Mouse (Mus musculus) hindbrain, embryonic 11.5 days (tissue): ENCODE measurements around the gene Mindy4. TPM values are rescaled to one million over a fixed set of nuclear protein-coding genes. Genes with fewer than 3 reads are reported as not detected.
"Not testable (repeated sequence)": the region's sequence is repeated elsewhere in the genome, so short reads cannot be mapped to it uniquely, and the experiment has no call there.

Experiments
- ATAC-seq: fragments of 200-750 bp; cut with Nextera tagmentation; 2 replicates; pipeline ENCODE4 v1.8.0; 2017; ENCODE audit warnings: mild to moderate bottlenecking, moderate TSS enrichment, moderate library complexity; ENCODE audit not compliant: low FRiP score
- DNase-seq: peaks from one replicate; pipeline ENCODE4 v3.0.0-alpha.2; 2015; ENCODE audit warnings: low spot score
- H3K27ac ChIP-seq: fragments of 300-500 bp; sonication (generic); 2 replicates; pipeline ENCODE4 v1.5.1; 2014; ENCODE audit warnings: mild to moderate bottlenecking, low read depth, low read length
- H3K27me3 ChIP-seq: fragments of 300-500 bp; sonication (generic); 2 replicates; pipeline ENCODE4 v1.6.1; 2014; ENCODE audit warnings: mild to moderate bottlenecking, low read length, moderate library complexity, mixed read lengths; ENCODE audit not compliant: control insufficient read depth, insufficient read depth
- H3K36me3 ChIP-seq: fragments of 300-500 bp; sonication (generic); 2 replicates; pipeline ENCODE4 v1.6.1; 2014; ENCODE audit warnings: mild to moderate bottlenecking, low read length, moderate library complexity, mixed read lengths; ENCODE audit not compliant: control insufficient read depth, insufficient read depth
- H3K4me1 ChIP-seq: fragments of 300-500 bp; sonication (generic); replicated peaks from 2 replicates; pipeline ENCODE4 v1.6.1; 2014; ENCODE audit warnings: low read length, mixed read lengths; ENCODE audit not compliant: control insufficient read depth, insufficient read depth
- H3K4me2 ChIP-seq: fragments of 300-500 bp; sonication (generic); replicated peaks from 2 replicates; pipeline ENCODE4 v1.6.1; 2014; ENCODE audit warnings: mild to moderate bottlenecking, low read depth, low read length
- H3K4me3 ChIP-seq: fragments of 300-500 bp; sonication (generic); 2 replicates; pipeline ENCODE4 v1.5.1; 2014; ENCODE audit warnings: low read depth, low read length
- H3K9ac ChIP-seq: fragments of 300-500 bp; sonication (generic); 2 replicates; pipeline ENCODE4 v1.6.1; 2014; ENCODE audit warnings: low read depth, low read length
- H3K9me3 ChIP-seq: fragments of 300-500 bp; sonication (generic); 2 replicates; pipeline ENCODE4 v1.6.1; 2016; ENCODE audit warnings: low read length; ENCODE audit not compliant: control insufficient read depth
- WGBS: fragments of 180-500 bp; shearing (Covaris S2); extraction: QIAGEN DNeasy Blood & Tissue Kit; methylation state at CpG from one replicate; pipeline ENCODE4 v1.1.7; 2014; 5-methylcytosine and 5-hydroxymethylcytosine counted together
- polyA plus RNA-seq: library from polyadenylated mRNA; unstranded; fragments of >200 nt; fragmentation: Nextera tagmentation; extraction: Ambion mirVana; gene quantifications from 2 replicates; pipeline ENCODE4 v1.2.1, GENCODE M21; 2014

Gene Mindy4
- polyA plus RNA-seq, 1 experiment from 2014 or later: 12.6 TPM

DNA sequence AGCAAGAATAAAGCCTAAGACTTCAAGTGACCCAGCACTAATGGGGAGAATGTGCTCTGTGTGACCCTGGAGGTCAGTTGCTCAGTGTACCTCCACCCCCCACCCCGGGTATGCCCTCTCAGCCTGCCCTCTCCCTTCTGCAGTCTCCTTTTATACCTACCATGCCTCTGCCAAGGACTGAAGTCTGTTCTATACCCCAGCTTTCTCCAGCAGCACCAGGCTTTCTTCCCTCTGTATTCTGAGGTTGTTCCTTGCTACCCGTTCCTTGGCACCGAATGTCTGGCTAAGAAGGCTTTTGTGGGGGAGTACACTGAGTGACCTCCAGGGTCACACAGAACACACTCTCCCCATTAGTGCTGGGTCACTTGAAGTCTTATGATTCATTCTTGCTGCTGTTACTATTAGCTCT lies 29.2 kb upstream of the Mindy4 start:
- ATAC-seq: no peak
- no peak overlapping the region for H3K9ac ChIP-seq

DNA sequence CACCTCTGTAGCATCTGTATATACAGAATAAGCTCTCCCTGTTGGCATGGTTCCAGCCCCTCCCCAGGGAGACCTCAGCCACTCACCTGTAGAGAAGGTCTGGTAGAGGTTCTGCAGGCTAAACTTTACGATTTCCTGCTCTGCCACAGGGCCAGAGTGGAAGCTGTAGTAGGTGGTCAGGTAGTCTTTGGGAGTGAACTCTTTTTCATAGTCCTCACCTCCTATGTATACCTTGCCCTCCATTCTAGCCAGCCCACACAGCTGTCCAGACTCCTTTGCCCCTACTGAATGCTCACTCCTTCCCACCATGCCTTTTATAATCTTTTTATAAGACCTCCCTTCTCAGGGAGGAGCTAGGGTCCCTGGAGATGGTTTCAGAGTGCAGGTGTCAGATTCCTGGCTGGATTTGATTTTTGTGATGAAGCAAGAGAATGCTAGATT lies 28.4 kb upstream of the Mindy4 start, which contains the start of gene Inmt:
Gene Inmt, minus strand, starts transcription at position 303 of the 441 bp plus-strand sequence.
- H3K4me1 ChIP-seq: no peaks in the 10 kb centered on the region
- no peak within 1 kb of the TSS for H3K4me2 ChIP-seq
- 83% methylated on average over 1 of the region's 1 CpGs for WGBS
- ATAC-seq (no peak), DNase-seq (no peak)
- no peaks in the 10 kb centered on the region for H3K9me3 ChIP-seq
- no peak within 1 kb of the TSS for H3K9ac ChIP-seq
- H3K27ac ChIP-seq: no peak within 1 kb of the TSS
- no peak within 1 kb of the TSS for H3K4me3 ChIP-seq
- peaks cover 27% of the 10 kb centered on the region for H3K27me3 ChIP-seq
- no peaks in the 10 kb centered on the region for H3K36me3 ChIP-seq

More for the DNA sequence above, 29.2 kb upstream of the Mindy4 start:
- 18% methylated on average over 3 of the region's 3 CpGs for WGBS
- H3K9me3 ChIP-seq: no peaks in the 10 kb centered on the region
- H3K36me3 ChIP-seq: no peaks in the 10 kb centered on the region
- no peak overlapping the region for H3K4me2 ChIP-seq
- peaks cover 32% of the 10 kb centered on the region for H3K27me3 ChIP-seq
- H3K4me1 ChIP-seq: no peaks in the 10 kb centered on the region
- H3K4me3 ChIP-seq: no peak overlapping the region
- no peak for DNase-seq
- H3K27ac ChIP-seq: no peak overlapping the region

DNA sequence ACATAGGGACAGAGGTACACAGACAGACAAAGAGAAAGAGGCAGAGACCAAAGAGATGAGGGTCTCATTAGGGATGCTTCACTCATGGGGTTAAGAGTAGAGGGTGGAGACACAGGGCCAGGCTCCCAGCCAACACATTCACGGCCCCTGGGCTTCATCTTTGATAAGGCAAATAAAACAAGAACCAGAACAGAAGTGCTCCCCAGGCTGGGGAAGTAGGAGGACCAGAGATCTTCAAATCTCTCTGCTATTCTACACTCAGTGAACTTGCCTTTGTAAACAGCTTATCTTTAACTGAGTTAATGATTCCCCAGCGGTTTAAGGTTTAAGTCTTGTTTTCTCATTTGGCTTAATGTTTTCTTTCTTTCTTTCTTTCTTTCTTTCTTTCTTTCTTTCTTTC lies 27.7 kb upstream of the Mindy4 start:
- H3K36me3 ChIP-seq: no peaks in the 10 kb centered on the region
- H3K4me1 ChIP-seq: no peaks in the 10 kb centered on the region
- H3K9me3 ChIP-seq: no peaks in the 10 kb centered on the region
- H3K4me2 ChIP-seq: no peak overlapping the region
- ATAC-seq (no peak), DNase-seq (no peak)
- no peak overlapping the region for H3K27ac ChIP-seq
- no peak overlapping the region for H3K4me3 ChIP-seq
- H3K9ac ChIP-seq: no peak overlapping the region
- 69% methylated on average over 2 of the region's 2 CpGs for WGBS
- H3K27me3 ChIP-seq: peaks cover 27% of the 10 kb centered on the region

DNA sequence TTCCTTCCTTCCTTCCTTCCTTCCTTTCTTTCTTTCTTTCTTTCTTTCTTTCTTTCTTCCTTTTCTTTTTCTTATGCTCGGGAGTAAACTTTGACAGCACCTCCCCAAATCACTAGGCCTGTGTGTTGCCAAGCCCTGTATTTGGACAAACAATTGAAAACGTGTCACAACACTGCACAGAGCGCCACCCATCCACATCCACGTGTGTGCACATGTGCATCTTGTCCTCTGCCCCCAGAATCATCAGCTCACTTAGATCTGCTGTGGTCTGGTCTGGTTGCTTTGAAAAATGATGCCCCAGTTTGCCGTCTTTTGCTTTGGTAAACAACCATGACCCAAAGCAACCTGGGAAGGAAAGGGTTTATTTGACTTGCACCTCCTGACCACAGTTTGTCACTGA lies 27.3 kb upstream of the Mindy4 start:
- peaks cover 23% of the 10 kb centered on the region for H3K27me3 ChIP-seq
- 42% methylated on average over 5 of the region's 5 CpGs for WGBS

DNA sequence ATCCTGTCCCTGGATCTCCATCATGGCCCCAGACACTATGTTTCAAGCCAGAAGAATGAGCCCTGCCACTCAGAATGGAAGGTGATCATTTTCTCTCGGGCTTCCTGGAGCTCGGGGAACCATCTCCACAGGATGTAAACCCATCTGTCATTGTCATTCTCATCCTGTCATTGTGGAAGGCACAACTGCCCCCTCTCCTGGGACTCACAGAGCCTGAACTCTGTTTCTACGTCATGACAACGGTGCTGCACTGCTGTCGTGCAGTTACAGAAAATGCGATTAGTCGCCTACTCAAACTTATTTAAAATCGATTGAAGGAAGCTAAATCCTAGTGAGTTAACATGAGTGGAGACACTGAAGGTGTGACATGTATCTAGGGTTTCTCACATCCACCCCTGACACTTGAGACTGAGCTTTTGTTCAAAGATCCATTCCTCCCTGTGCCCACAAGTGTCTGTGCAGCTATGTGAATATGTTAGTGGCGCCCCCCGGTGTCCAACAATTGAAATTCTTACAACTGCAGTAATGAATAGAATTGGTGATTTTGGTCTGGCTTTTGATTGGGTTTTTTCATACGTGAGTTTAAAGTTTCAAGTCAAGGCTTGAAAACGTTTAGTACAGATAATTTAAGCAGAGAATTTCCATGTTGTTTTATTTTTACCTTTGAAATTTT lies 26.0 kb upstream of the Mindy4 start:
- Histone ChIP-seq H3K27me3 (peaks cover 20% of the 10 kb centered on the region), H3K4me1 (no peaks in the 10 kb centered on the region), H3K36me3 (no peaks in the 10 kb centered on the region), H3K27ac (no peak overlapping the region), H3K9me3 (no peaks in the 10 kb centered on the region), H3K4me3 (no peak overlapping the region), H3K9ac (no peak overlapping the region), H3K4me2 (no peak overlapping the region)
- WGBS: 36% methylated on average over 12 of the region's 12 CpGs
- DNase-seq (peak; percentile 56), ATAC-seq (no peak)

More for the DNA sequence above, 27.3 kb upstream of the Mindy4 start:
- H3K4me3 ChIP-seq: no peak overlapping the region
- H3K36me3 ChIP-seq: no peaks in the 10 kb centered on the region
- H3K27ac ChIP-seq: no peak overlapping the region
- no peaks in the 10 kb centered on the region for H3K4me1 ChIP-seq
- H3K9me3 ChIP-seq: no peaks in the 10 kb centered on the region
- ATAC-seq: no peak
- H3K4me2 ChIP-seq: no peak overlapping the region
- DNase-seq: no peak
- no peak overlapping the region for H3K9ac ChIP-seq

DNA sequence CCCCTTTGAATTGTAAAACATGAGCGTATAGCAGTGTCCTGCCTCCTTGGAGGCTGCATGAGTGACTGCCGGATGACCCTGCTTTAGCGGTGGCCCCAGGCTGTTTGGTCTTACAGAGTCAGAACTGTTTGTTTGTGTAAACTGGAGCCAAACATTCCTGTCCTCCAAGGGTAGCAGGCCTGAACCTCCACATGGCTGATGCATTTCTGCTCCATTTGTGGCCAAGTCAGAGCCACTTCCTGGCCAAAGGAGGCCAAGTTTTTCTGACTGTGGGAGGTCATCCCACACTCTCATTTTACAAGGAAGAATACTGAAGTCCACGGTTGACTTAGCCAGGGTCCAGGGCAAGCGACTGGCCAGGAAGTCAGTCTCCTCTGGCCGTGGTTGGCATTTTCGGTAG lies 23.6 kb upstream of the Mindy4 start:
- ATAC-seq (no peak), DNase-seq (no peak)
- WGBS: 83% methylated on average over 7 of the region's 7 CpGs
- H3K4me1 ChIP-seq: no peaks in the 10 kb centered on the region
- H3K4me3 ChIP-seq: no peak overlapping the region
- H3K27me3 ChIP-seq: peaks cover 11% of the 10 kb centered on the region
- H3K27ac ChIP-seq: no peak overlapping the region
- no peaks in the 10 kb centered on the region for H3K9me3 ChIP-seq
- H3K4me2 ChIP-seq: no peak overlapping the region
- no peak overlapping the region for H3K9ac ChIP-seq
- H3K36me3 ChIP-seq: no peaks in the 10 kb centered on the region

DNA sequence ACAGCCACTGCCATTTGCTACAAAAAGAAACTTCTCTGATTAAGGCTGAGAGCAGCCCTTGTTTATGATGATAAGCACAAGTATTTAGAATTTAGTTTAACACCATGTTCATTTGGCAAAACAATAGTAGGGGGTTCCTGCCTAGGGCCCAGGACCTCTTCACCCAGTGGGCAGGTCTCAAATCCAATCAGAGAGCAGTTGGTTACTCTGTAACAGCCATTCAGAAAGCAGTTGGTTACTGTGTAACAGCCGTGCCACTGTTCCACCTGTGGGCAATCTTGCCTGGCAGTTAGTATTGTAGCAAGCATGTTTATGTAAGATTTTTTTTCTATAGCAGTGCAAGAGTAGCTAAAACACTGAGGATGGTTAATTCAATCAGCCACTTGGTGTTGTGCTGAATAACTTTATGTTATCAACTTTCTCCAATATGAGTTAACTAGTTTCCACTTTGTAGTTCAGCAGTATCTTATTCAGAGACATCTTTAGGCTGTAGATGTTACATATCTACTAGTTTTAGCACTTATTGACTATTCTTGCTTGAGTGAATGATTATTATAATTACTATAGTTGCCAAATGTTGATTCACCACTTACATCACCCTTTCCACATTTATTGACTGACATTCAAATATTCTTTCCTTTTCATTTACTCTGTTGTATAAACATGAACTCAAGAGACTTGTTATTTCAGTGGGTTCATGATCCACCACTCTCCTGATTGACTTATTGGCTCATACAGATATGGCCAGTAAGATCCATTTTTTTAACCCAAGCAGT lies 20.3 kb upstream of the Mindy4 start:
- Histone ChIP-seq H3K27me3 (0 out of 2 replicates have a peak, but pooled peaks cover 2% of the 10 kb centered on the region), H3K9ac (no peak overlapping the region), H3K27ac (no peak overlapping the region), H3K4me3 (no peak overlapping the region), H3K36me3 (no peaks in the 10 kb centered on the region), H3K4me2 (no peak overlapping the region), H3K9me3 (no peaks in the 10 kb centered on the region), H3K4me1 (no peaks in the 10 kb centered on the region)
- 89% methylated on average over 1 of the region's 1 CpGs for WGBS
- no peak for DNase-seq
- ATAC-seq: no peak

DNA sequence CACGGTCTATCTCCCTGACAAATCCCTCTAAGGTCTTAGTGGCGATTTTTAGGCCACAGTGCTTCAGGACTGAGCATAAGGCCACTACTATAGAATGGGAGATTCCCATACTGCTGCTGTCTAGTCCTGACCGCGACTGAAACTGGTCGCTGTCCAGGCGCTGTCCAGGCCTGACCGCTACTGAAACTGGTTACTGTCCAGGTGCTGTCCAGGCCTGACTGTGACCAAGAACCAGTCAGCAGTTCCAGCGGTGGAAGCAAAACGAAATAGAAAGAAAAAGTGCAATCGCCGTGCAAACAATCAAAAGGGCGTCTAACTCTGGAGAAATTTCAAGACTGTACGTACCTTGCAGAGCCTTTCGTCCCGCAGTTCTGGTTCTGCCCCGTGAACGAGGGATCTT lies 15.4 kb upstream of the Mindy4 start:
- H3K27ac ChIP-seq, H3K4me2 ChIP-seq, H3K27me3 ChIP-seq, H3K9me3 ChIP-seq, H3K36me3 ChIP-seq, ATAC-seq, H3K4me3 ChIP-seq, H3K9ac ChIP-seq, H3K4me1 ChIP-seq, DNase-seq: not testable (repeated sequence)
- WGBS: 94% methylated on average over 17 of the region's 17 CpGs

DNA sequence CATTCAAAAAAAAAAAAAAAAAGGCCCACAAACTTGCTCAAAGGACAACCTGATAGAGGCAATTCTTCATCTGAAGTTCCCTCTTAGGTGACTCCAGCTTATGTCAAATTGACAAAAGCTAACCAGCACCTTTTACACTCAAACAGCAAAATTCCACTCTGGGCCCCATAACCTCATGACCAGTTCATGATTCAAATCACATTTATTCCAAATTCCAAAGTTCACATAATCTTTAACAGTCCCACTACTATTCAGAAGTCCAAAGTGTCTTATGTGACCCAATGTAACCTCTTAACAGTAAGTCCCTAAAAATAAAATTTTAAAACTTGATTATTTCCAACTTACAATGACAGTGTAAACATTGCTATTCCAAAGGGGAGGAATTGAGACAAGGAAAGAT lies 13.8 kb upstream of the Mindy4 start:
- Histone ChIP-seq H3K27me3 (no peaks in the 10 kb centered on the region), H3K27ac (no peak overlapping the region), H3K36me3 (no peaks in the 10 kb centered on the region), H3K9ac (no peak overlapping the region), H3K9me3 (no peaks in the 10 kb centered on the region), H3K4me1 (no peaks in the 10 kb centered on the region), H3K4me3 (no peak overlapping the region), H3K4me2 (no peak overlapping the region)
- DNase-seq (no peak), ATAC-seq (no peak)
